Mouse (Mus musculus) forebrain, postnatal 0 days (tissue): ENCODE results near the gene Casc4. TPM values are rescaled to one million over a fixed set of nuclear protein-coding genes. Genes with fewer than 3 reads are reported as not detected.

Experiments used
- ATAC-seq: fragments of 200-750 bp; cut with Nextera tagmentation; 2 replicates; pipeline ENCODE4 v1.8.0; 2017; ENCODE audit warnings: mild to moderate bottlenecking, moderate library complexity
- DNase-seq: peaks from one replicate; pipeline ENCODE4 v3.0.0-alpha.2; 2015
- H3K27ac ChIP-seq: fragments of 300-500 bp; sonication (generic); 2 replicates; pipeline ENCODE4 v1.5.1; 2014; ENCODE audit warnings: low read depth, mild to moderate bottlenecking, antibody characterized with exemption, low read length, moderate library complexity, mixed read lengths
- H3K27me3 ChIP-seq: fragments of 300-500 bp; sonication (generic); 2 replicates; pipeline ENCODE4 v1.6.1; 2014; ENCODE audit warnings: mild to moderate bottlenecking, low read length, mixed read lengths; ENCODE audit not compliant: insufficient read depth
- H3K36me3 ChIP-seq: fragments of 300-500 bp; sonication (generic); 2 replicates; pipeline ENCODE4 v1.6.1; 2014; ENCODE audit warnings: mild to moderate bottlenecking, moderate library complexity; ENCODE audit not compliant: insufficient read depth
- H3K4me1 ChIP-seq: fragments of 300-500 bp; sonication (generic); 2 replicates; pipeline ENCODE4 v1.6.1; 2014; ENCODE audit warnings: antibody characterized with exemption; ENCODE audit not compliant: insufficient read depth
- H3K4me2 ChIP-seq: fragments of 300-500 bp; sonication (generic); 2 replicates; pipeline ENCODE4 v1.6.1; 2014; ENCODE audit warnings: low read depth, mild to moderate bottlenecking, moderate library complexity
- H3K4me3 ChIP-seq: fragments of 300-500 bp; sonication (generic); 2 replicates; pipeline ENCODE4 v1.5.1; 2014; ENCODE audit warnings: low read depth, low read length, mixed read lengths
- H3K9ac ChIP-seq: fragments of 300-500 bp; sonication (generic); 2 replicates; pipeline ENCODE4 v1.6.1; 2014; ENCODE audit warnings: mild to moderate bottlenecking
- H3K9me3 ChIP-seq: fragments of 300-500 bp; sonication (generic); 2 replicates; pipeline ENCODE4 v1.6.1; 2016; ENCODE audit warnings: low read length
- CTCF ChIP-seq: sonication (generic); IDR thresholded peaks from 2 replicates; pipeline ENCODE4 v1.5.1; 2016; ENCODE audit warnings: antibody characterized with exemption, control low read depth, low read depth
- WGBS: fragments of 180-500 bp; shearing (Covaris S2); extraction: QIAGEN DNeasy Blood & Tissue Kit; methylation state at CpG from one replicate; pipeline ENCODE4 v1.1.7; 2014; 5-methylcytosine and 5-hydroxymethylcytosine counted together
- polyA plus RNA-seq: library from polyadenylated mRNA; unstranded; fragments of >200 nt; fragmentation: Nextera tagmentation; extraction: Ambion mirVana; gene quantifications from 2 replicates; pipeline ENCODE4 v1.2.1, GENCODE M21; 2015
- total RNA-seq: library from RNA; depleted of rRNA; stranded (reverse); fragments of >200 nt; gene quantifications from 2 replicates; pipeline ENCODE4 v1.2.3, GENCODE M21; 2014

Gene Casc4
- total and polyA plus RNA-seq, 2 experiments from 2014 or later, result 44.7 to 135 TPM

DNA sequence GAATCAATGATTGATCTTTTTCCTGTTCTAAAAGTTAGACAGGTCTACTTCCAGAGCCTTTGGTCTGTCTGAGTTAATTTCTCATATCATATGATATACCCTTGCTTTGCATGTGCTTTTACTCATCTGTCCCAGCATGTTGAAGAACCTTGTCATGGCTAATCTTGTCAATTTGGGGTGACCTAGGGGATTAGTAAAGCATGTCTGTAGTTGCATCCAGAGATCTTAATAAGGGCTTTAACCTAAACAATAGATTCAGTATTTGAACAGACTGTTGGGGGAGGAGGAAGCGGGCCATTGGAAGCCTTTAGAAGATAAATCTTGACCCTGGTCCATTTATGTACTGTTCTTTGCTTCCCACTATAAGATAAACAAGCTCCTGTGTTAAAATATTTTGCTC, 12.7 kb downstream of the Casc4 start:
- Histone ChIP-seq H3K27me3 (no peaks in the 10 kb centered on the region), H3K36me3 (no peaks in the 10 kb centered on the region), H3K9ac (no peak overlapping the region), H3K4me1 (no peaks in the 10 kb centered on the region), H3K9me3 (no peaks in the 10 kb centered on the region), H3K27ac (no peak overlapping the region), H3K4me2 (no peak overlapping the region), H3K4me3 (no peak overlapping the region)
- ATAC-seq, result no peak
- WGBS, result 85% methylated on average over 1 of the region's 1 CpGs
- TF ChIP-seq CTCF, result no peak
- no peak for DNase-seq

DNA sequence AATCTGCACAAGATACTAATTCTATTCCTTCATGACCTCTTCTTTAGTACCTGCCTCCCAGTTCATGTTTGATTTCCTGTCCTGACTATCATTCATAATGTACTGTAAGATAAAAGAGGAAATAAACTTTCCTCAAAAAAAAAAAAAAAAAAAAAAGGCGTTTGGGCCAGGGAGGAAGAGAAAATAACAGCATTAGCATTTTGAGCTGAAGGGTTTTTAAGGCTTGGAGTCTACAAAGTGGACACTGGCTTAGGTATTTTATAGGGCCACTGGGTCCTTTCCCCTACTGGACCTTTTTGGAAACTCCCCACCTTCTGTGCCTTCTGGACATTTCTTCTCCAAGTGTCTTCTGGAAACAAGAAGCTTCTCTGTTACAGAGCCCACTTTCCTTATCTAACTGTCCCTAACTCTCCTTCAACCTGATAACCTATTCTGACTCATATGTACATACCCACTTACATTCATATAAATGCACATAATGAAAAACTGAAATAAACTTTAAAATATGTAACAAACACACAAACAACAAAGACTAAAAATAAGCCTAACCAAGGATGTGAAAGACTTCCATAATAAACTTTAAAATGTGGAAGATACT, 18.8 kb downstream of the Casc4 start:
- Histone ChIP-seq H3K9ac (no peak overlapping the region), H3K27ac (no peak overlapping the region), H3K9me3 (no peaks in the 10 kb centered on the region), H3K36me3 (no peaks in the 10 kb centered on the region), H3K4me1 (no peaks in the 10 kb centered on the region), H3K4me2 (no peak overlapping the region), H3K27me3 (no peaks in the 10 kb centered on the region), H3K4me3 (no peak overlapping the region)
- ATAC-seq (no peak), DNase-seq (no peak)
- 77% methylated on average over 1 of the region's 1 CpGs for WGBS
- no peak for TF ChIP-seq CTCF

DNA sequence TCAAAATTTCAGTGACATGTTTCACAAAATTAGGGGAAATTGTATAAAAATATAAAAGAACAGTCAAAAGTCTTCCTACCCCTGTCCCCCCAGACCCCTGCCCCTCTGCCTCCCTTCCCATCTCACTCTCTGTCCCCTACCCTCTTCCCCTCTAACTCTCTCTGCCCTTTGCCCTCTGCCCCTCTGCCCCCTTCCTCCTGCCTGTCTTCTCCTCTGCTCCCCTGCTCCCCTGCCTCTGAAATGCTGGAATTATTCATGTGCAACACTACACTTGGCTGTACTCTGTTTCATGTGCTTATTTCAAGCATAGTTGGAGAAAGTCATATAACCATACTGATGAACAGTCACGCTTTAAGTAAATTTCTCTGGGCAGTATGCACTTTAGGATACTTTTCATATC, 19.6 kb downstream of the Casc4 start:
- WGBS, result 98% methylated on average over 1 of the region's 1 CpGs
- no peaks in the 10 kb centered on the region for H3K36me3 ChIP-seq
- ATAC-seq (no peak), DNase-seq (no peak)
- H3K9me3 ChIP-seq, result no peaks in the 10 kb centered on the region
- H3K9ac ChIP-seq, result no peak overlapping the region
- H3K4me2 ChIP-seq, result no peak overlapping the region
- no peaks in the 10 kb centered on the region for H3K4me1 ChIP-seq
- H3K27ac ChIP-seq, result no peak overlapping the region
- H3K4me3 ChIP-seq, result no peak overlapping the region
- H3K27me3 ChIP-seq, result no peaks in the 10 kb centered on the region
- no peak for TF ChIP-seq CTCF

DNA sequence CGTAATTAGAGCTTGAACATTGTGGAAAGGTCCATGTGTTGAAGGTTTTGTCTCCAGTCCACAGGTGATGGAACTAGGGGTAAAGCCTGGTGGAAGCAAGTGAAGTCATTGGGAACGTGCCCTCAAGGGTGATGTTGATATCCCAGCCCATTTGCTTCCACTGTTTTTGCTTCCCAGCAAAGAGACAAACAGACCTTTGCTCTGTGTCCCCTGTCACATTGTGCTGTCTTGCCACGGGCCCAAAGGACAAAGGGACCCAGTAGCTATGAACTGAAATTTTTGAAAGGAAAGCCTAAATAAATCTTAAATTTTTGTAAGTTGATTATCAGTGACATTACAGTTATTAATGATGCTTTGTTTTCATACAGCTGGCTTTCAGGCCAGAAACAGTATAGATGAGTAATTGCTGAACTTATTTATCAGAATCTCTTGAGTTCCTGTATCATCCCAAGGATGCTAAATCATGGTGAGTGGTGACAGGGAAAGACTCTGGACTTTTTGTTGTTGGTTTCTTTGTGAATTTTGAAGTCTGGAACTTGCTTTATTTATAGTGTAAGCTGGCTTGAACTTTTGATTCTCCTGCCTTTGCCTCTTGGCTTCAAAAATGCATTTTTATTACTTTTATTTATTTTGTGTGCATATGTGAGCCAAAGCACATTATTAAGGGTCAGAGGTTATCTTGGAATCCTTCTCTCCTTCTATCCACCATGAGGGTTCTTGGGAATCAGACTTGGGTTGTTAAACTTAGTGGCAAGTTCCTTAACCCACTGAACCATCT, 22.1 kb downstream of the Casc4 start:
- 93% methylated on average over 3 of the region's 3 CpGs for WGBS
- no peak overlapping the region for H3K4me3 ChIP-seq
- H3K9ac ChIP-seq, result no peak overlapping the region
- H3K9me3 ChIP-seq, result no peaks in the 10 kb centered on the region
- TF ChIP-seq CTCF, result no peak
- H3K4me2 ChIP-seq, result no peak overlapping the region
- H3K27ac ChIP-seq, result no peak overlapping the region
- no peaks in the 10 kb centered on the region for H3K36me3 ChIP-seq
- no peak for DNase-seq
- H3K27me3 ChIP-seq, result no peaks in the 10 kb centered on the region
- no peaks in the 10 kb centered on the region for H3K4me1 ChIP-seq
- no peak for ATAC-seq

DNA sequence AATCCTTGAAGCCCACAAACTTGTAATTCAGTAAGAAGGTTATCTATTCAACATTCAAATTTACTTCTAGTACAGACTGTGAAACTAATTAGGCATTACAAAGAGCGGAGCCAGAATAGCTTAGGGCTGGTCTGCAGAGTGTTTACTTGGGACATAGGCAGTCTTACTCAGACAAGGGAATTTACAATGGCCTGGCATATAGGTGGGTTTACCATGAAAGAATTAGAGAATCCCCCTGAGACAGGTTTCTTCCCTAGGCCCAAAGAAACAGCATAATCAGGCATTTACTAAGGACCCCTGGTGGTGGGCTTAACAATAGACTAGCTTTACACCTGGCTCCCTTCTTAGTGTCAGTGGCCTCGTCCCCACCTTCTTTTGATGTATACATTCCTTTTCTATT, 28.5 kb downstream of the Casc4 start:
- DNase-seq (no peak), ATAC-seq (no peak)
- H3K9ac ChIP-seq, result no peak overlapping the region
- 84% methylated on average over 2 of the region's 2 CpGs for WGBS
- H3K4me1 ChIP-seq, result no peaks in the 10 kb centered on the region
- no peaks in the 10 kb centered on the region for H3K9me3 ChIP-seq
- H3K4me2 ChIP-seq, result no peak overlapping the region
- TF ChIP-seq CTCF, result no peak
- no peaks in the 10 kb centered on the region for H3K36me3 ChIP-seq
- no peak overlapping the region for H3K4me3 ChIP-seq
- no peaks in the 10 kb centered on the region for H3K27me3 ChIP-seq
- H3K27ac ChIP-seq, result no peak overlapping the region

DNA sequence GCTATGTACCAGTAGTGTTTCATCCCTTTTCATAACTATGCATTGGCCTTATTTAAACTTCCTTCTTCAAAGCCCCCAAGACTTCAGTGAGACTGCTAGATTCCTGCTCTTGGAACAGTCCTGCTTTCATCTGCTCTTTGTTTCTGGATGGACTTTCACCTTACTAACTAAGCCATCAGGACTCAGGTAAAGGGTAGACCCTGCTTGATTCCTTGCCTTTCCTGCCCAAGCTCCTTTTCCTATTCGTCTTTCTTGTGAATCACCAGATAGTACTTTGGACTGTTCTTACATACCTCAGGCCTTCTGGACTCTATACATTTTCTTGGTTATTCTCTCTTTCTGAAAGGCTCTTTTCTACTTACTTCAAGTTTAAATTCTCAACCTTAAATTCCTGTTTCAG, 30.1 kb downstream of the Casc4 start:
- ATAC-seq, result no peak
- 98% methylated on average over 1 of the region's 1 CpGs for WGBS
- no peak overlapping the region for H3K4me3 ChIP-seq

DNA sequence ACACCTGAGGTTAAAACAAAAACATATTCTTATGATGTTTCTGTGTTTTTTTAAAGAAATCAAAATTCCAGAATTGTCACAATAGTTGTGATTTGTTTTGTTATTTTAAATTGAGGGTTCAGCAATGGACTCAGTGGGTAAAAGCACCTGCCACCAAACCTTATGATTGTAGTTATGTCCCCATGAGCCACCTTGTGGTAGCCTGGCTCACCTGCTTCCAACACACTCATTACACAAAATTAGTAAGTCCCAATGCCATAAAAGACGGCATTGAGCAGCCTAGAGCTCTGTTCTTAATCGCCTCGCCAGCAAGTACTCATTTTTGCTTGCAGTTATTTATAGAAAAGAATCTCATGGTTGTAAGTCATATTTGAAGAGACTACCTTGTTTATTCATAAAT, 43.2 kb downstream of the Casc4 start:
- no peak overlapping the region for H3K27ac ChIP-seq
- TF ChIP-seq CTCF, result peak; percentile 36
- no peaks in the 10 kb centered on the region for H3K27me3 ChIP-seq
- H3K9me3 ChIP-seq, result no peaks in the 10 kb centered on the region
- H3K36me3 ChIP-seq, result peaks cover 43% of the 10 kb centered on the region
- 83% methylated on average over 3 of the region's 3 CpGs for WGBS
- H3K4me3 ChIP-seq, result no peak overlapping the region
- H3K4me1 ChIP-seq, result no peaks in the 10 kb centered on the region
- H3K4me2 ChIP-seq, result no peak overlapping the region
- no peak overlapping the region for H3K9ac ChIP-seq
- ATAC-seq, result no peak
- DNase-seq, result no peak

More for the DNA sequence above, 30.1 kb downstream of the Casc4 start:
- Histone ChIP-seq H3K27me3 (no peaks in the 10 kb centered on the region), H3K27ac (no peak overlapping the region), H3K4me1 (no peaks in the 10 kb centered on the region), H3K9me3 (no peaks in the 10 kb centered on the region), H3K4me2 (no peak overlapping the region), H3K9ac (no peak overlapping the region), H3K36me3 (no peaks in the 10 kb centered on the region)
- no peak for TF ChIP-seq CTCF
- DNase-seq, result no peak
